9 mouse cellular contexts compared by ENCODE assay signal in genomic region chrX:36830271-36830670, GRCm38 (mm10). TPM values are rescaled to one million over a fixed set of nuclear protein-coding genes. Genes with fewer than 3 reads are reported as not detected.
DNase-seq lines count a peak whose midpoint lies in the region; ATAC-seq and TF ChIP-seq lines count a peak whose summit lies in the region.
"Had no signal": no experiment of that assay in that cellular context is flagged by ENCODE, and none has a peak within 500 bp of the region (broad histone marks: within the 10 kb centered on the region; RNA-seq: fewer than 3 reads in every experiment).

No protein-coding gene starts in this region.

- peak overlapping the region; percentile 57 for H3K27ac ChIP-seq in intestine, postnatal 0 days (ENCODE audit: low read depth, low read length)

- H3K4me3 ChIP-seq in E14TG2a.4 (replicated peaks; ENCODE audit: low read length): no peak overlapping the region
- H3K4me3 ChIP-seq in intestine, postnatal 0 days (ENCODE audit: low read depth, low read length): no peak overlapping the region

- peak; percentile 60 to 65 for DNase-seq in heart, adult 18-20 months
- no peak for DNase-seq in heart, postnatal 25 days (ENCODE audit: low spot score)
- DNase-seq in cerebellum, postnatal 10 days: peak; percentile 76 to 77
- DNase-seq in ovary, postnatal 36 days (ENCODE audit: low spot score): peak; percentile 49

- intact Hi-C loops in heart, postnatal 25 days (cut with DNase I): loop anchor here (5.0 kb wide), 2 partner anchors 82 to 192 kb away; no protein-coding TSS in a partner anchor

- no peaks in the 10 kb centered on the region for H3K27me3 ChIP-seq in E14TG2a.4 (ENCODE audit: insufficient read depth, low read length)
- H3K27me3 ChIP-seq in intestine, postnatal 0 days (replicated peaks; ENCODE audit: control insufficient read depth, insufficient read depth, low read length): no peaks in the 10 kb centered on the region

- peak; percentile 8; the same call in 1 of the 2 replicates for TF ChIP-seq CTCF in E14TG2a.4 (conservative IDR thresholded peaks at IDR 0.05; ENCODE audit: low read length)
- TF ChIP-seq CTCF in intestine, postnatal 0 days (IDR thresholded peaks at IDR 0.05; ENCODE audit: low read depth): peak; percentile 72

- WGBS in intestine, postnatal 0 days: 33% methylated on average over 5 of the region's 5 CpGs

- H3K9me3 ChIP-seq in E14TG2a.4 (ENCODE audit: low read length): no peaks in the 10 kb centered on the region
- no peaks in the 10 kb centered on the region for H3K9me3 ChIP-seq in intestine, postnatal 0 days (ENCODE audit: control insufficient read depth)
- H3K9me3 ChIP-seq: G1E had no signal

- peak; percentile 55 for ATAC-seq in intestine, postnatal 0 days
- no peak for ATAC-seq in inflammation-experienced regulatory T-cells, adult 6 months
- no peak for ATAC-seq in granulocyte monocyte progenitor cell, adult 5-6 weeks (replicated peaks; ENCODE audit: poor library complexity, severe bottlenecking)

- peaks cover 6% of the 10 kb centered on the region; the same call in 1 of the 2 replicates for H3K36me3 ChIP-seq in E14TG2a.4 (ENCODE audit: insufficient read depth, low read length)
- no peaks in the 10 kb centered on the region for H3K36me3 ChIP-seq in intestine, postnatal 0 days (ENCODE audit: control insufficient read depth, insufficient read depth)

- no peak overlapping the region for H3K9ac ChIP-seq in intestine, postnatal 0 days (ENCODE audit: low read depth, low read length)

- H3K4me2 ChIP-seq in intestine, postnatal 0 days (replicated peaks; ENCODE audit: low read depth): no peak overlapping the region

- H3K4me1 ChIP-seq in E14TG2a.4 (replicated peaks; ENCODE audit: low read depth, low read length): peaks cover 49% of the 10 kb centered on the region
- H3K4me1 ChIP-seq in intestine, postnatal 0 days (replicated peaks; ENCODE audit: control insufficient read depth, insufficient read depth, low read length): no peaks in the 10 kb centered on the region

RNA-seq across cellular contexts. Expression of gene Slc25a5, which starts 34.8 kb away (rescaled TPM):
- 100 to 1,000 TPM; 369 to 422 TPM for total RNA-seq in heart, adult 18-20 months (2021)
- 100 to 1,000 TPM; 473 to 488 TPM for total RNA-seq in heart, postnatal 25 days (2021)
- polyA plus RNA-seq in intestine, postnatal 0 days (2015; fragmentation: Nextera tagmentation; extraction: Ambion mirVana): 1,696 and 1,837 TPM in 2 replicates
- polyA plus RNA-seq in inflammation-experienced regulatory T-cells, adult 6 months (2017; shearing (Covaris generic)): 1,000 to 10,000 TPM; 1,142 to 1,516 (median 1,275) TPM
- 933 and 1,044 TPM in 2 replicates for total RNA-seq in granulocyte monocyte progenitor cell, adult 5-6 weeks (2014; fragmentation: Nextera tagmentation)
- 865 and 1,012 TPM in 2 replicates for total RNA-seq in granulocyte monocyte progenitor cell, adult 5-6 weeks (2017)

RNA-seq across cellular contexts. Expression of gene Ube2a, which starts 43.4 kb away (rescaled TPM):
- total RNA-seq in heart, adult 18-20 months (2021): 10 to 100 TPM; 69.8 to 71.6 TPM
- total RNA-seq in heart, postnatal 25 days (2021): 10 to 100 TPM; 67.5 to 77.9 TPM
- polyA plus RNA-seq in intestine, postnatal 0 days (2015; fragmentation: Nextera tagmentation; extraction: Ambion mirVana): 153 and 168 TPM in 2 replicates
- polyA plus RNA-seq in inflammation-experienced regulatory T-cells, adult 6 months (2017; shearing (Covaris generic)): 100 to 1,000 TPM; 124 to 197 (median 127) TPM
- total RNA-seq in granulocyte monocyte progenitor cell, adult 5-6 weeks (2014; fragmentation: Nextera tagmentation): 108 and 126 TPM in 2 replicates
- total RNA-seq in granulocyte monocyte progenitor cell, adult 5-6 weeks (2017): 12.7 and 28.0 TPM in 2 replicates

RNA-seq across cellular contexts. Expression of gene C330007P06Rik, which starts 43.6 kb away (rescaled TPM):
- total RNA-seq in heart, adult 18-20 months (2021): 10 to 100 TPM; 15.2 to 18.2 TPM
- total RNA-seq in heart, postnatal 25 days (2021): 10 to 100 TPM; 15.3 to 17.5 TPM
- polyA plus RNA-seq in intestine, postnatal 0 days (2015; fragmentation: Nextera tagmentation; extraction: Ambion mirVana): 17.8 and 18.1 TPM in 2 replicates
- 10 to 100 TPM; 26.9 to 28.7 (median 27.7) TPM for polyA plus RNA-seq in inflammation-experienced regulatory T-cells, adult 6 months (2017; shearing (Covaris generic))
- total RNA-seq in granulocyte monocyte progenitor cell, adult 5-6 weeks (2014; fragmentation: Nextera tagmentation): 26.3 and 26.8 TPM in 2 replicates
- 70.1 and 71.1 TPM in 2 replicates for total RNA-seq in granulocyte monocyte progenitor cell, adult 5-6 weeks (2017)
